Mouse (Mus musculus) lung, embryonic 14.5 days (tissue): ENCODE measurements at regions not wholly inside any gene's neighbourhood (a gene's known extent, or its start where the extent isn't known, plus 50 kb on each side); places are given as distances from the start of the nearest gene placed in this dataset.

ENCODE experiments used
- ATAC-seq: fragments of 200-750 bp; cut with Nextera tagmentation; 2 replicates; pipeline ENCODE4 v1.8.0; 2017; ENCODE audit warnings: mild to moderate bottlenecking, moderate TSS enrichment, moderate library complexity; ENCODE audit not compliant: insufficient read depth
- DNase-seq: peaks from one replicate; pipeline ENCODE4 v3.0.0-alpha.2; 2015
- H3K27ac ChIP-seq: fragments of 300-500 bp; sonication (generic); 2 replicates; pipeline ENCODE4 v1.5.1; 2014; ENCODE audit warnings: low read depth, mild to moderate bottlenecking, moderate library complexity
- H3K27me3 ChIP-seq: fragments of 300-500 bp; sonication (generic); 2 replicates; pipeline ENCODE4 v1.6.1; 2014; ENCODE audit warnings: low read length, control low read depth; ENCODE audit not compliant: insufficient read depth
- H3K36me3 ChIP-seq: fragments of 300-500 bp; sonication (generic); 2 replicates; pipeline ENCODE4 v1.6.1; 2014; ENCODE audit warnings: control low read depth; ENCODE audit not compliant: insufficient read depth
- H3K4me1 ChIP-seq: fragments of 300-500 bp; sonication (generic); 2 replicates; pipeline ENCODE4 v1.6.1; 2014; ENCODE audit warnings: antibody characterized with exemption, control low read depth; ENCODE audit not compliant: insufficient read depth
- H3K4me2 ChIP-seq: fragments of 300-500 bp; sonication (generic); 2 replicates; pipeline ENCODE4 v1.6.1; 2014; ENCODE audit warnings: mild to moderate bottlenecking
- H3K4me3 ChIP-seq: fragments of 300-500 bp; sonication (generic); 2 replicates; pipeline ENCODE4 v1.5.1; 2014; ENCODE audit warnings: low read depth, low read length
- H3K9ac ChIP-seq: fragments of 300-500 bp; sonication (generic); 2 replicates; pipeline ENCODE4 v1.6.1; 2014
- H3K9me3 ChIP-seq: fragments of 300-500 bp; sonication (generic); 2 replicates; pipeline ENCODE4 v1.6.1; 2016; ENCODE audit warnings: low read depth, low read length, control low read depth
- CTCF ChIP-seq: IDR thresholded peaks from 2 replicates; pipeline ENCODE4 v1.5.1; 2016; ENCODE audit warnings: antibody characterized with exemption, low read depth
- WGBS: fragments of 180-500 bp; shearing (Covaris S2); extraction: QIAGEN DNeasy Blood & Tissue Kit; methylation state at CpG from one replicate; pipeline ENCODE4 v1.1.7; 2014; 5-methylcytosine and 5-hydroxymethylcytosine counted together

DNA sequence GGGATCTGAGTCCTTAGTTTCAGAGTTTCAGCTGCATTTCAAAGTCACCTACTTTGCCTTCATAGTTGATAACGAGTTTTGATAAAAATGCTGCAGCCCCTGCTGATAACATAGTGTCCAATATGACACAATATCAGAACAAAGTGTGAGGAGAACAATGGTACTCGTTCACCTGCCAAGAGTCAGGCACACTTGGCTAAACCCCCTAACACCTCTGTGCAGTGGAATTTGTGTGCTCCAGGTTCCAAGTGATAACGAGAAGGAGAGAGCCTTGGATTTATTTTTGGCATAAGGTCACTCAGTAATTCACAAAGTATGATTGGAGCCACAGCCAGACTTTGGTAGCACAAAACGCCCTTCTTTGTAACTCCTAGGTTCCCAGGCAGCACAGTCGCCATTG lies 2802.4 kb upstream of the Lrrc6 start:
- H3K9ac ChIP-seq, result no peak overlapping the region
- no peak overlapping the region for H3K27ac ChIP-seq
- H3K4me1 ChIP-seq, result no peaks in the 10 kb centered on the region
- ATAC-seq (no peak), DNase-seq (no peak)
- H3K4me3 ChIP-seq, result no peak overlapping the region
- no peaks in the 10 kb centered on the region for H3K9me3 ChIP-seq
- no peaks in the 10 kb centered on the region for H3K27me3 ChIP-seq
- H3K36me3 ChIP-seq, result no peaks in the 10 kb centered on the region
- H3K4me2 ChIP-seq, result no peak overlapping the region
- no peak for TF ChIP-seq CTCF
- WGBS, result 47% methylated on average over 5 of the region's 5 CpGs

DNA sequence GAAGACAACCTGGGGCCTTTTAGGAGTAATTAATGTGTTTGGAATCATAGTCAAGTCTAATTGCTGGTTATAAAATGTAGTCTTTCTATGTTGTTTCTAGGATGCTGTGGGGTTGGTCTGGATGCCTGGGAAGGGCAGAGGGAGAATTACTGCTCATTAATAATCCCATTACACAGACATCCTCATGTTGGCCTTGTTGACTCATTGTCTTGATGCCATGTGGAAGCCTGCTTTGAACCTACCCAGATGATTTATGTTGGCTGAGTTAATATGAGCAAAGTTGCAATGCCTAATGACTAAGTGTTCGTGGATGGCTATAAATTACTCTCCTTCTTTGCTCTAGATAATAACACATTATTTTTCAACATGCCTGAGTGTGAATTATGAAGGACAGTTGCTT lies 2790.6 kb upstream of the Lrrc6 start:
- no peak overlapping the region for H3K4me2 ChIP-seq
- H3K9ac ChIP-seq, result no peak overlapping the region
- no peaks in the 10 kb centered on the region for H3K9me3 ChIP-seq
- H3K4me3 ChIP-seq, result no peak overlapping the region
- no peak for TF ChIP-seq CTCF
- DNase-seq (no peak), ATAC-seq (no peak)
- H3K4me1 ChIP-seq, result no peaks in the 10 kb centered on the region
- H3K27ac ChIP-seq, result no peak overlapping the region
- H3K27me3 ChIP-seq, result no peaks in the 10 kb centered on the region
- 27% methylated on average over 1 of the region's 1 CpGs for WGBS
- H3K36me3 ChIP-seq, result no peaks in the 10 kb centered on the region

DNA sequence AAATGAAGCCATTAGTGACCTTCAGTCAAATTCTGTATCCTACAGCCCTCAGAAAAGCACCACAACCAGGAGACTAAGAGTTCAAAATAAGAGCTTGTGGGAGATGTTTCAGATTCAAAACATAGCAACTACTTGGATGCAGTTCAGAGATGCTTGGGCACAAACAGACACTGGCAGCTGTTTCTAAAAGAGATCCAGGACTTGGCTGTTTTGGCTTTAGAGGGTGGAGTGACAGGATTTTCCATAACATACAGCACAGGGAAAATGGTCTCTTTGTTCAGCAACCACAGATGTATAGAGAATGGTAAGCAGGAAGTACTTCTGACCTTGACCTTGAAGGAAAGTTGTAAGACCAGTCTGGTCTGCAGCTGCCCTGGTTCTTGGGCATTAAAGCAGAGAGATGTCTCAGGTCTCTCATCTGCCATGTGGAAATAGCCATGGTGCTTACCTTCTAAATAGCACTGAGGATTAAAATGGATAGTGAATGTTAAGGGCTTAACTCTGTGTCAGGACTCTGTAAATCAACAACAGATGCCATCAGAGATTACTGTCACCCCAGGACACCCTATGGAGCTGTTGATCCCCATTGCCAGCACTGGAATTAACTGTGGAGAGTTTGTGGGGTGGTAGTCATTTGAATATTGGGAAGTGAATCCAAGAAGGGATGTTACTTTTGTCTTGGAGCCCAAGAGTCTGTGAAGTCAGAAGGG lies 2775.0 kb upstream of the Lrrc6 start:
- no peak for TF ChIP-seq CTCF
- DNase-seq, result no peak

GRCm38 (mm10) chr15:69274225-69274766 lies 2773.6 kb upstream of the Lrrc6 start:
- H3K9ac ChIP-seq, result no peak overlapping the region
- ATAC-seq (no peak), DNase-seq (peak; percentile 5)
- no peaks in the 10 kb centered on the region for H3K4me1 ChIP-seq
- 58% methylated on average over 8 of the region's 8 CpGs for WGBS
- H3K4me2 ChIP-seq, result no peak overlapping the region
- no peaks in the 10 kb centered on the region for H3K9me3 ChIP-seq
- no peak for TF ChIP-seq CTCF
- no peak overlapping the region for H3K27ac ChIP-seq
- no peaks in the 10 kb centered on the region for H3K27me3 ChIP-seq
- no peak overlapping the region for H3K4me3 ChIP-seq
- no peaks in the 10 kb centered on the region for H3K36me3 ChIP-seq

More for the DNA sequence above, 2775.0 kb upstream of the Lrrc6 start:
- Histone ChIP-seq H3K27ac (no peak overlapping the region), H3K9me3 (no peaks in the 10 kb centered on the region), H3K36me3 (no peaks in the 10 kb centered on the region), H3K4me1 (no peaks in the 10 kb centered on the region), H3K4me2 (no peak overlapping the region), H3K9ac (no peak overlapping the region), H3K27me3 (no peaks in the 10 kb centered on the region), H3K4me3 (no peak overlapping the region)
- no peak for ATAC-seq

DNA sequence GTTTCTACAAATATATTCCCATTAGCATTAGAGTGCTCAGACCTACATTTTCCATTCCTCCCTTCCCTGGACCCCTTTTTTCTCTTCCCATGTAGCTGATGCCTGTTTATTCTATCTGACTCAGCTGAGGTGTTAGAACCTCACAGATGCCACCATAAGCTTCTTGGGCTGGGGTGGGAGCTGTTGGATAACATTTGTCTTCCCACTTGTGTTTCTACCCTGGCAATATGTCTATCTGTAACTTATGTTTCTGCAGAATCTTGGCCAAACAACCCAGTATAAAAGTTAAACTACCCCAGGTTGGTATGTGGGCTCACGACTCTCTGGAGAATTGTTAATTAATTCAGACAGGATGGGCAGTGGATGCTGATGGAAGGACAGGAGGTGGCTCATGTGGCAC lies 2772.8 kb upstream of the Lrrc6 start:
- H3K4me1 ChIP-seq, result no peaks in the 10 kb centered on the region
- no peak overlapping the region for H3K27ac ChIP-seq
- DNase-seq, result no peak
- no peak for TF ChIP-seq CTCF
- H3K4me3 ChIP-seq, result no peak overlapping the region
- H3K4me2 ChIP-seq, result no peak overlapping the region
- no peaks in the 10 kb centered on the region for H3K9me3 ChIP-seq
- no peaks in the 10 kb centered on the region for H3K27me3 ChIP-seq
- no peaks in the 10 kb centered on the region for H3K36me3 ChIP-seq
- no peak overlapping the region for H3K9ac ChIP-seq
- WGBS, result 72% methylated on average over 1 of the region's 1 CpGs
- no peak for ATAC-seq

- DNase-seq (peak; percentile 39), ATAC-seq (no peak)
- Histone ChIP-seq H3K27me3 (no peaks in the 10 kb centered on the region), H3K4me1 (no peaks in the 10 kb centered on the region), H3K4me2 (no peak overlapping the region), H3K9ac (no peak overlapping the region), H3K27ac (no peak overlapping the region), H3K9me3 (no peaks in the 10 kb centered on the region), H3K36me3 (no peaks in the 10 kb centered on the region), H3K4me3 (no peak overlapping the region)
- no peak for TF ChIP-seq CTCF
- 77% methylated on average over 1 of the region's 1 CpGs for WGBS
These were observed 2761.2 kb upstream of the Lrrc6 start for GRCm38 (mm10) chr15:69261940-69262339.

- H3K4me2 ChIP-seq, result no peak overlapping the region
- 79% methylated on average over 3 of the region's 3 CpGs for WGBS
- H3K4me3 ChIP-seq, result no peak overlapping the region
- no peak for TF ChIP-seq CTCF
- no peaks in the 10 kb centered on the region for H3K4me1 ChIP-seq
- no peak overlapping the region for H3K9ac ChIP-seq
- H3K36me3 ChIP-seq, result no peaks in the 10 kb centered on the region
- H3K27me3 ChIP-seq, result no peaks in the 10 kb centered on the region
- DNase-seq (no peak), ATAC-seq (no peak)
- no peaks in the 10 kb centered on the region for H3K9me3 ChIP-seq
- H3K27ac ChIP-seq, result no peak overlapping the region
These were observed 2756.6 kb upstream of the Lrrc6 start for GRCm38 (mm10) chr15:69257161-69257778.
